In genomic region chr13:96528776-96529175, GRCm38 (mm10) we compare ENCODE assay signal across 21 mouse cellular contexts. TPM values are rescaled to one million over a fixed set of nuclear protein-coding genes. Genes with fewer than 3 reads are reported as not detected.
"Had no signal": no experiment of that assay in that cellular context is flagged by ENCODE, and none has a peak within 500 bp of the region (broad histone marks: within the 10 kb centered on the region; RNA-seq: fewer than 3 reads in every experiment).

No protein-coding gene starts in this region.

- H3K9me3 ChIP-seq: lung, embryonic 15.5 days; midbrain, embryonic 13.5 days; midbrain, embryonic 15.5 days; neural tube, embryonic 12.5 days had no signal

- H3K27me3 ChIP-seq: lung, embryonic 15.5 days; megakaryocyte, embryonic 14.5 days; midbrain, embryonic 13.5 days; midbrain, embryonic 15.5 days; neural tube, embryonic 12.5 days had no signal

- ATAC-seq: liver, postnatal 0 days; lung, postnatal 0 days; midbrain, embryonic 13.5 days; midbrain, embryonic 15.5 days had no signal

- H3K4me2 ChIP-seq: lung, embryonic 15.5 days; midbrain, embryonic 11.5 days; midbrain, embryonic 13.5 days; midbrain, embryonic 15.5 days; neural tube, embryonic 12.5 days had no signal

- H3K27ac ChIP-seq: lung, embryonic 15.5 days; macrophage; midbrain, embryonic 13.5 days; midbrain, embryonic 15.5 days; neural tube, embryonic 12.5 days had no signal

- DNase-seq: liver, postnatal 0 days; lung, adult 2 months; lung, postnatal 14 days; lung, postnatal 36 days; right cerebral cortex, postnatal 14 days; thymus, adult 18-20 months; thymus, postnatal 14 days; thymus, postnatal 36 days had no signal

- H3K36me3 ChIP-seq: midbrain, embryonic 13.5 days; midbrain, embryonic 15.5 days; neural tube, embryonic 12.5 days had no signal

- H3K4me3 ChIP-seq: lung, embryonic 15.5 days; megakaryocyte, embryonic 14.5 days; midbrain, embryonic 13.5 days; midbrain, embryonic 15.5 days; neural tube, embryonic 12.5 days had no signal

- H3K9ac ChIP-seq: liver, postnatal 0 days; lung, embryonic 15.5 days; midbrain, embryonic 13.5 days; midbrain, embryonic 15.5 days; neural tube, embryonic 12.5 days had no signal

- H3K4me1 ChIP-seq: midbrain, embryonic 13.5 days; midbrain, embryonic 15.5 days; neural tube, embryonic 12.5 days had no signal

RNA-seq across cellular contexts. Expression of gene Gm17622, which starts 38.2 kb away (rescaled TPM):
- polyA plus RNA-seq: liver, postnatal 0 days; lung, adult 2 months; lung, embryonic 15.5 days; lung, postnatal 0 days; macrophage; midbrain, embryonic 11.5 days; midbrain, embryonic 13.5 days; midbrain, embryonic 15.5 days; midbrain, postnatal 0 days; neural tube, embryonic 12.5 days; neural tube, embryonic 14.5 days; stomach, embryonic 14.5 days; stomach, embryonic 16.5 days; thymus, postnatal 0 days had no signal

RNA-seq across cellular contexts. Expression of gene Ankdd1b, which starts 57.8 kb away (rescaled TPM):
- polyA plus RNA-seq: liver, postnatal 0 days; macrophage; midbrain, embryonic 11.5 days; midbrain, embryonic 13.5 days; midbrain, embryonic 15.5 days; midbrain, postnatal 0 days; neural tube, embryonic 14.5 days had no signal
